9 mouse cellular contexts compared by ENCODE assay signal in genomic region chr14:73383746-73384145, GRCm38 (mm10). TPM values are rescaled to one million over a fixed set of nuclear protein-coding genes. Genes with fewer than 3 reads are reported as not detected.
DNase-seq lines count a peak whose midpoint lies in the region; ATAC-seq lines count a peak whose summit lies in the region.
"Had no signal": no experiment of that assay in that cellular context is flagged by ENCODE, and none has a peak within 500 bp of the region (broad histone marks: within the 10 kb centered on the region; RNA-seq: fewer than 3 reads in every experiment).

No protein-coding gene starts in this region.

- H3K4me2 ChIP-seq in limb, embryonic 15.5 days: peak overlapping the region; percentile 46
- peak overlapping the region; percentile 63 for H3K4me2 ChIP-seq in stomach, embryonic 16.5 days (ENCODE audit: low read depth, low read length)

- 10% methylated on average over 2 of the region's 2 CpGs for WGBS in limb, embryonic 15.5 days
- 21% methylated on average over 2 of the region's 2 CpGs for WGBS in stomach, embryonic 16.5 days

- ATAC-seq in erythroblast, adult 5-6 weeks (replicated peaks; ENCODE audit: low FRiP score, poor library complexity, severe bottlenecking): no peak
- ATAC-seq in megakaryocyte, adult 5-6 weeks (ENCODE audit: poor library complexity, severe bottlenecking): no peak
- ATAC-seq in limb, embryonic 15.5 days (ENCODE audit: insufficient number of reproducible peaks, low FRiP score, low TSS enrichment, low read depth): no peak
- ATAC-seq in stomach, embryonic 16.5 days (ENCODE audit: insufficient read depth, low FRiP score): no peak

- no peak overlapping the region; the same call in 1 of the 2 replicates for H3K27ac ChIP-seq in limb, embryonic 15.5 days
- no peak overlapping the region for H3K27ac ChIP-seq in stomach, embryonic 16.5 days (ENCODE audit: low read length)

- H3K36me3 ChIP-seq in erythroblast, embryonic 14.5 days (ENCODE audit: control insufficient read depth): peaks cover 33% of the 10 kb centered on the region
- peaks cover 48% of the 10 kb centered on the region for H3K36me3 ChIP-seq in megakaryocyte, embryonic 14.5 days (replicated peaks; ENCODE audit: low read length)
- peaks cover 2% of the 10 kb centered on the region; the same call in 1 of the 2 replicates for H3K36me3 ChIP-seq in limb, embryonic 15.5 days
- H3K36me3 ChIP-seq in stomach, embryonic 16.5 days (ENCODE audit: control insufficient read depth, insufficient read depth, low read length): peaks cover 5% of the 10 kb centered on the region; the same call in 1 of the 2 replicates

- intact Hi-C loops in left cerebral cortex, postnatal 4 days (cut with DNase I): no loop called here

- H3K4me1 ChIP-seq in erythroblast, embryonic 14.5 days (ENCODE audit: control insufficient read depth): peaks cover 49% of the 10 kb centered on the region
- H3K4me1 ChIP-seq in megakaryocyte, embryonic 14.5 days: peaks cover 61% of the 10 kb centered on the region
- peaks cover 26% of the 10 kb centered on the region for H3K4me1 ChIP-seq in limb, embryonic 15.5 days
- peaks cover 17% of the 10 kb centered on the region for H3K4me1 ChIP-seq in stomach, embryonic 16.5 days (ENCODE audit: control insufficient read depth, insufficient read depth, low read length)

- peak overlapping the region; percentile 74 for H3K4me3 ChIP-seq in erythroblast, embryonic 14.5 days (replicated peaks)
- H3K4me3 ChIP-seq in megakaryocyte, embryonic 14.5 days (replicated peaks): peak overlapping the region; percentile 100
- peak overlapping the region; percentile 99 for H3K4me3 ChIP-seq in limb, embryonic 15.5 days
- H3K4me3 ChIP-seq in stomach, embryonic 16.5 days (replicated peaks; ENCODE audit: low read length): peak overlapping the region; percentile 97

- H3K9me3 ChIP-seq in erythroblast, embryonic 14.5 days (ENCODE audit: control insufficient read depth, low read length): no peaks in the 10 kb centered on the region
- no peaks in the 10 kb centered on the region for H3K9me3 ChIP-seq in megakaryocyte, embryonic 14.5 days
- no peaks in the 10 kb centered on the region for H3K9me3 ChIP-seq in limb, embryonic 15.5 days
- H3K9me3 ChIP-seq in stomach, embryonic 16.5 days (replicated peaks; ENCODE audit: control insufficient read depth, low read length): no peaks in the 10 kb centered on the region

- no peaks in the 10 kb centered on the region for H3K27me3 ChIP-seq in erythroblast, embryonic 14.5 days (ENCODE audit: control insufficient read depth)
- no peaks in the 10 kb centered on the region for H3K27me3 ChIP-seq in megakaryocyte, embryonic 14.5 days (replicated peaks)
- H3K27me3 ChIP-seq in limb, embryonic 15.5 days: no peaks in the 10 kb centered on the region
- H3K27me3 ChIP-seq in stomach, embryonic 16.5 days (ENCODE audit: control insufficient read depth, insufficient read depth, low read length): no peaks in the 10 kb centered on the region

- H3K9ac ChIP-seq in limb, embryonic 15.5 days: no peak overlapping the region
- no peak overlapping the region for H3K9ac ChIP-seq in stomach, embryonic 16.5 days (ENCODE audit: low read length)

- no peak for DNase-seq in left cerebral cortex, postnatal 4 days
- no peak for DNase-seq in spleen, adult 12 weeks (ENCODE audit: low spot score)
- DNase-seq: adrenal gland, postnatal 14 days had no signal

RNA-seq across cellular contexts. Expression of gene Itm2b, which starts 1.3 kb away (rescaled TPM):
- polyA plus RNA-seq in erythroblast, embryonic 14.5 days (2012): 9.4 and 10.0 TPM in 2 replicates
- total RNA-seq in erythroblast, adult 5-6 weeks (2015; ENCODE audit: low replicate concordance): 663 and 726 TPM in 2 replicates
- total RNA-seq in erythroblast, adult 5-6 weeks (2017; ENCODE audit: low replicate concordance): 538 and 746 TPM in 2 replicates
- 493 and 564 TPM in 2 replicates for polyA plus RNA-seq in megakaryocyte, embryonic 14.5 days (2012; ENCODE audit: insufficient read depth, low replicate concordance)
- total RNA-seq in megakaryocyte, adult 5-6 weeks (2015): 2,082 and 2,200 TPM in 2 replicates
- total RNA-seq in megakaryocyte, adult 5-6 weeks (2017): 1,839 and 1,925 TPM in 2 replicates
- 1,189 and 1,299 TPM in 2 replicates for polyA plus RNA-seq in limb, embryonic 15.5 days (2015; fragmentation: Nextera tagmentation; extraction: Ambion mirVana)
- 1,005 and 1,128 TPM in 2 replicates for polyA plus RNA-seq in stomach, embryonic 16.5 days (2015; fragmentation: Nextera tagmentation; extraction: Ambion mirVana)
- total RNA-seq in left cerebral cortex, postnatal 4 days (2021): 100 to 1,000 TPM; 363 to 375 TPM

RNA-seq across cellular contexts. Expression of gene Rb1, which starts 58.1 kb away (rescaled TPM):
- polyA plus RNA-seq in erythroblast, embryonic 14.5 days (2012): 2.3 and 3.2 TPM in 2 replicates
- total RNA-seq in erythroblast, adult 5-6 weeks (2015; ENCODE audit: low replicate concordance): 223 and 234 TPM in 2 replicates
- total RNA-seq in erythroblast, adult 5-6 weeks (2017; ENCODE audit: low replicate concordance): 215 and 334 TPM in 2 replicates
- polyA plus RNA-seq in megakaryocyte, embryonic 14.5 days (2012; ENCODE audit: insufficient read depth, low replicate concordance): 3.0 and 6.4 TPM in 2 replicates
- total RNA-seq in megakaryocyte, adult 5-6 weeks (2015): 108 and 126 TPM in 2 replicates
- total RNA-seq in megakaryocyte, adult 5-6 weeks (2017): 43.9 and 56.8 TPM in 2 replicates
- polyA plus RNA-seq in limb, embryonic 15.5 days (2015; fragmentation: Nextera tagmentation; extraction: Ambion mirVana): 18.0 and 23.2 TPM in 2 replicates
- 11.5 and 19.4 TPM in 2 replicates for polyA plus RNA-seq in stomach, embryonic 16.5 days (2015; fragmentation: Nextera tagmentation; extraction: Ambion mirVana)
- 10 to 100 TPM; 45.8 to 49.0 TPM for total RNA-seq in left cerebral cortex, postnatal 4 days (2021)

Comparison
In these comparisons a context has a peak if more than half of its experiments do, and no peak if none do; other contexts are left out.
1. RNA of gene Itm2b, which starts 1.3 kb away (polyA plus RNA-seq): 1,189 to 1,299 TPM in limb, embryonic 15.5 days, 1,005 to 1,128 TPM in stomach, embryonic 16.5 days and 493 to 564 TPM in megakaryocyte, embryonic 14.5 days; 9.4 to 10.0 TPM in erythroblast, embryonic 14.5 days; every median in the first group is over 10 times any median in the second.
2. Peak in every context shown above with its lines, with median percentiles within 50 percentile points of each other: H3K4me3 ChIP-seq.